Mouse (Mus musculus) liver, adult 2 months (tissue): ENCODE results near the gene Lrrc45.

ENCODE experiments used
- CTCF ChIP-seq: fragments of 200-500 bp; IDR thresholded peaks from 2 replicates; pipeline ENCODE4 v1.5.1; 2011; ENCODE audit warnings: low read depth, low read length, control low read depth
- POLR2A ChIP-seq: fragments of 200-500 bp; IDR thresholded peaks from 2 replicates; pipeline ENCODE4 v1.6.1; 2011; ENCODE audit warnings: low read length, control low read depth; ENCODE audit not compliant: insufficient read depth; ENCODE audit errors: extremely low read depth

DNA sequence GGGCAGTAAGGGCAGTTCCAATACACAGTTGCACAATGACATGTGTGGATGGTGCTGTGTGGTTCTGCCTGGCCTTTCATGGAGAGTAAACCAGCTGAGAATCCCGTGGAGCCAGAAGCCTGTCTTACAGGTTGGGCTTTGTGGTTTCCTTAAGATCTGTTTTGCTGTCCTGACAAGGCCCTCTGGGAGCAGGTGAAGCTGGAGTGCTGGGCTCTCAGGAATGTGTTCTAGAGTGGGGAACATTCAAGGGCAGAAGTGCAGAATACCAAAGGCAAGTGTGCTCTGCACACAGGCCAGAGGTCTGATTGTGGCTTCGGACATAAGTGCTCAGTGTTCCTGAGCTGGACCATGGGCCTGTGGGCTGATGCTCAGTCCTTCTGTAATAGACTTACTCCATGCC, 29.1 kb upstream of the Lrrc45 start:
- TF ChIP-seq POLR2A (no peak), CTCF (no peak)
